Mouse (Mus musculus) duodenum, adult 2 months (tissue): Measurements from ENCODE around the gene Selplg. TPM values are rescaled to one million over a fixed set of nuclear protein-coding genes. Genes with fewer than 3 reads are reported as not detected.

Experiments used
- polyA plus RNA-seq: library from polyadenylated mRNA; depleted of rRNA; stranded (reverse); fragments of >200 nt; gene quantifications from 2 replicates; pipeline ENCODE4 v1.2.3, GENCODE M21; 2012; ENCODE audit warnings: low replicate concordance; rRNA removed

The Selplg gene
- polyA plus RNA-seq, result 24.5 and 48.9 TPM in 2 replicates

GRCm38 (mm10) chr5:113832490-113832901, at the start of gene Selplg:
Gene Selplg (minus strand): TSS chr5:113832644.

GRCm38 (mm10) chr5:113800280-113800679, 32.2 kb downstream of the Selplg start, which contains the start of gene Tmem119:
Gene Tmem119 (minus strand): TSS chr5:113800516.

GRCm38 (mm10) chr5:113772450-113772895, 60.0 kb downstream of the Selplg start, which contains the start of the genes Sart3 and Iscu:
Gene Sart3 (minus strand): TSS chr5:113772510.
Gene Iscu (plus strand): TSS chr5:113772748.

Other genes with a start within 250 kb of the Selplg start
- 7.8 and 9.6 TPM in 2 replicates for gene Cmklr1, start 182.2 kb downstream of the Selplg start, polyA plus RNA-seq
- not detected in 2 replicates for gene 1700069L16Rik, start 107.9 kb downstream of the Selplg start, polyA plus RNA-seq
- 3.3 and 4.1 TPM in 2 replicates for gene Ficd, start 96.8 kb downstream of the Selplg start, polyA plus RNA-seq
- gene Sart3, start 60.1 kb downstream of the Selplg start, polyA plus RNA-seq, result 7.2 and 9.3 TPM in 2 replicates
- 35.4 and 39.3 TPM in 2 replicates for gene Iscu, start 59.9 kb downstream of the Selplg start, polyA plus RNA-seq
- gene Tmem119, start 32.1 kb downstream of the Selplg start, polyA plus RNA-seq, result 11.6 and 16.3 TPM in 2 replicates
- gene Coro1c, start 76.1 kb upstream of the Selplg start, polyA plus RNA-seq, result 73.1 and 120 TPM in 2 replicates
- 7.1 and 7.7 TPM in 2 replicates for gene Ssh1, start 161.2 kb upstream of the Selplg start, polyA plus RNA-seq
- 37.5 and 38.9 TPM in 2 replicates for gene Dao, start 171.1 kb upstream of the Selplg start, polyA plus RNA-seq
- 9.2 and 10.2 TPM in 2 replicates for gene Usp30, start 232.8 kb upstream of the Selplg start, polyA plus RNA-seq